Mouse (Mus musculus) brain, adult 10 weeks (tissue): Measurements from ENCODE around the gene Mrps23. TPM values are rescaled to one million over a fixed set of nuclear protein-coding genes. Genes with fewer than 3 reads are reported as not detected.

ENCODE experiments used
- polyA plus RNA-seq: library from polyadenylated mRNA; stranded (reverse); fragments of 350-450 nt; fragmentation: Illumina TruSeq; extraction: RNeasy Lipid Tissue Mini Kit (QIAGEN cat#74804); gene quantifications from one replicate; pipeline ENCODE4 v1.2.3, GENCODE M21; 2015; ENCODE audit warnings: low read depth, low replicate concordance

Gene Mrps23
- polyA plus RNA-seq: 80.6 TPM

DNA sequence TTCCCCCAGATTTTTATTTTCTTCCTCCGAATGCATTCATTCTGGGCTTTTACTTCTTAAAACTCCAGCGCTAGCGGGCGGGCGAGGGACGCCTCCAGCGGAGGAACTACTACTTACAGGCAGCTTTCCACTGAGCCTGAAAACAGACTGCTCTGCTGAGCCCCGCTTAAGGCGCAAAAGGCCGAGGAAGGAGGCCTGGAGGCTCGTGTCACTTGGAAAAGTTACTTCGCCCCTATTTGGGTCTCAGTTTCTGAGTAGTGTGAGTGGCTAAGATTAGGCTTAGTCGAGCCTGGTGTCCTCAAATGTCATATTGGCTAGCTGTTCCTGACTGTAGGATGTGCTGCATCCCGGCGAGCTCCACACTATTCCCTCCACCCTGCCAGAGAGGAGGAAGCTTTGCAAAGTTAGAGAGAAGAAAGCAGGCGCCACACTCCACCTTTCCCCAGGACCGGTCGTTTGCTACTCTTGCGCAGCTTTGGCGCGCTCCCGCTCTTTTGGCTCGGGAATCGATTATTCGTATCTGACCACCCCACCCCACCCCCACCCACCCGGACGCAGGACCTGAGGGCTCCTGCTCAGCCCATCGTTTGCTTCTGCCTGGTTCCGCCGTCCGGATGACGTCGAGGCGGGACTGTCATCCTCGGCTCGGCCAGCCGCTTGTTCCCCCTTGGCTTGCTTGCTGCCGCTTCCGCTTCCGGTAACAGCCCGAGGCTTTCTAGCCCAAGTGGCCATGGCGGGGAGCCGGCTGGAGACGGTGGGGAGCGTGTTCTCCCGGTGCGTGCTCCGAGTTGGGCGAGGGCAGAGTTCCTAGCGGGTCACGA lies at the start of gene Mrps23:
TSS of gene Mrps23 (plus strand) at position 677 of the 821 bp plus-strand sequence.

Other genes starting within 250 kb of the Mrps23 start
- 630 TPM for gene Dynll2, start 216.9 kb upstream of the Mrps23 start, polyA plus RNA-seq
- gene Srsf1, start 157.0 kb upstream of the Mrps23 start, polyA plus RNA-seq: 196 TPM
- 24.2 TPM for gene Vezf1, start 136.1 kb upstream of the Mrps23 start, polyA plus RNA-seq
- 24.4 TPM for gene Cuedc1, start 106.3 kb upstream of the Mrps23 start, polyA plus RNA-seq
- not detected for gene Ccdc182, start 89.7 kb downstream of the Mrps23 start, polyA plus RNA-seq